In genomic region chr3:145759379-145760209, GRCm38 (mm10) we compare ENCODE assay signal across 8 mouse cellular contexts. TPM values are rescaled to one million over a fixed set of nuclear protein-coding genes. Genes with fewer than 3 reads are reported as not detected.
A peak's percentile ranks its signal among the peaks of the same experiment; 100 is the strongest.
DNase-seq lines count a peak whose midpoint lies in the region; ATAC-seq lines count a peak whose summit lies in the region.
"Had no signal": no experiment of that assay in that cellular context is flagged by ENCODE, and none has a peak within 500 bp of the region (broad histone marks: within the 10 kb centered on the region; RNA-seq: fewer than 3 reads in every experiment).

No protein-coding gene starts in this region.

- peak overlapping the region; percentile 90 for H3K4me2 ChIP-seq in midbrain, embryonic 11.5 days

- H3K9me3 ChIP-seq in hindbrain, embryonic 10.5 days, result no peaks in the 10 kb centered on the region
- H3K9me3 ChIP-seq in midbrain, embryonic 11.5 days (ENCODE audit: control insufficient read depth, low read length), result no peaks in the 10 kb centered on the region

- H3K4me1 ChIP-seq in hindbrain, embryonic 10.5 days (replicated peaks), result peaks cover 30% of the 10 kb centered on the region
- 0 out of 2 replicates have a peak, but pooled peaks cover 5% of the 10 kb centered on the region for H3K4me1 ChIP-seq in midbrain, embryonic 11.5 days (ENCODE audit: control insufficient read depth, insufficient read depth, low read length)

- peak; percentile 10 to 28 for DNase-seq in layer of hippocampus, postnatal 14 days (ENCODE audit: low spot score in 2 of 2)
- no peak for DNase-seq in layer of hippocampus, adult 11-12 months (ENCODE audit: low spot score)
- DNase-seq in embryo, embryonic 11.5 days (ENCODE audit: low read depth, low spot score), result peak; percentile 29
- peak; percentile 60 for DNase-seq in hindbrain, embryonic 10.5 days (ENCODE audit: low spot score)
- no peak for DNase-seq in midbrain, embryonic 11.5 days (ENCODE audit: low spot score, missing footprints)
- no peak for DNase-seq in thymus, postnatal 0 days (ENCODE audit: low spot score)

- peak overlapping the region; percentile 95 for H3K27ac ChIP-seq in hindbrain, embryonic 10.5 days
- H3K27ac ChIP-seq in midbrain, embryonic 11.5 days (ENCODE audit: low read depth, low read length), result no peak overlapping the region

- WGBS in hindbrain, embryonic 10.5 days, result 9% methylated on average over 14 of the region's 14 CpGs
- 10% methylated on average over 14 of the region's 14 CpGs for whole genome bisulfite sequencing in midbrain, embryonic 11.5 days

- H3K4me3 ChIP-seq in hindbrain, embryonic 10.5 days, result peak overlapping the region; percentile 77
- H3K4me3 ChIP-seq in midbrain, embryonic 11.5 days (ENCODE audit: low read depth, low read length), result peak overlapping the region; percentile 62

- peaks cover 50% of the 10 kb centered on the region for H3K27me3 ChIP-seq in hindbrain, embryonic 10.5 days (ENCODE audit: insufficient read depth, poor library complexity, severe bottlenecking)
- H3K27me3 ChIP-seq in midbrain, embryonic 11.5 days (ENCODE audit: control insufficient read depth, insufficient read depth, low read length), result peaks cover 16% of the 10 kb centered on the region

- H3K36me3 ChIP-seq in hindbrain, embryonic 10.5 days, result no peaks in the 10 kb centered on the region
- no peaks in the 10 kb centered on the region for H3K36me3 ChIP-seq in midbrain, embryonic 11.5 days (ENCODE audit: control insufficient read depth, insufficient read depth, low read length)

- peak overlapping the region; percentile 83 for H3K9ac ChIP-seq in midbrain, embryonic 11.5 days (ENCODE audit: low read length)

- no peak for ATAC-seq in midbrain, embryonic 11.5 days (ENCODE audit: low FRiP score)
- no peak for ATAC-seq in CD4-positive, CD25-positive, alpha-beta regulatory T cell, adult 4 months

RNA-seq across cellular contexts. Expression of gene Ddah1, which starts 1.1 kb away (rescaled TPM):
- 10 to 100 TPM; 62.6 to 72.2 TPM for total RNA-seq in layer of hippocampus, postnatal 14 days (2021)
- polyA plus RNA-seq in hindbrain, embryonic 10.5 days (2016; fragmentation: Nextera tagmentation; extraction: Ambion mirVana), result 22.3 and 24.7 TPM in 2 replicates
- polyA plus RNA-seq in midbrain, embryonic 11.5 days (2014; fragmentation: Nextera tagmentation; extraction: Ambion mirVana), result 26.3 and 26.8 TPM in 2 replicates
- under 1 TPM in 1 of 2 experiments, not detected in 1; 0.13 TPM for polyA plus RNA-seq in CD4-positive, CD25-positive, alpha-beta regulatory T cell, adult 4 months (2017; shearing (Covaris generic))
- 2.9 and 3.2 TPM in 2 replicates for polyA plus RNA-seq in thymus, postnatal 0 days (2015; fragmentation: Nextera tagmentation; extraction: Ambion mirVana)
- total RNA-seq: common myeloid progenitor, adult 5-6 weeks had no signal

Comparison
In these comparisons a context has a peak if more than half of its experiments do, and no peak if none do; other contexts are left out.
1. DNase-seq: peak in layer of hippocampus, postnatal 14 days (2 of 2), embryo, embryonic 11.5 days (single experiment) and hindbrain, embryonic 10.5 days (single experiment); none in layer of hippocampus, adult 11-12 months (single experiment), midbrain, embryonic 11.5 days (single experiment) and thymus, postnatal 0 days (single experiment).